Mouse (Mus musculus): ENCODE results near the gene Gpr142. TPM values are rescaled to one million over a fixed set of nuclear protein-coding genes. Genes with fewer than 3 reads are reported as not detected.

Gene Gpr142
- polyA plus RNA-seq (2012; rRNA removed) = 0.10 TPM in 1 of 2 replicates, not detected in the other

DNA sequence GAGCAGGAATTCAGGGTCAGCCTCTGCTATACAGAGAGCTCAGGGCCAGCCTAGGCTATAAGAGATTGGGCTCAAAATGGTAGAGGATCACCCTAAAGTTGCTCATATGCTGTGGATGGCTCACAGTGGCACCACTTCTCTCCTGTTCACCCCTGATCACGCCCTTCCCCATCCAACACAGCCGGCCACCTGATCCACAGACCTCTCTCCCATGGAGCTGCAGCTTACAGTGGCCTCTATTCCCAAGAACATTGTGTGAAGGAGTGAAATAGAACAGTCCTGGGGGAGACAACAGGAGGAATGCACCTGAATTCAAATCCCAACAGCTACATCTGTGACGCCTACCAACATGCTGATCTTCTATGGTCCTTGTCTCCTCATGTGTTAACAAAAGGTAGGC, at the start of gene Gpr142:
Gene Gpr142 (plus strand): TSS at position 301 of the 400 bp plus-strand sequence.
- WGBS = 85% methylated on average over 3 of the region's 3 CpGs
- H3K27ac ChIP-seq (ENCODE audit: insufficient read depth, low read depth, low read length) = no peak within 1 kb of the TSS
- TF ChIP-seq POLR2A (IDR thresholded peaks at IDR 0.05; ENCODE audit: low read depth, low read length) = no peak
- no peak for TF ChIP-seq CTCF (IDR thresholded peaks at IDR 0.05; ENCODE audit: extremely low read depth, insufficient read length, insufficient replicate concordance, low read depth, low read length)

GRCm38 (mm10) chr11:114764820-114765818, 33.6 kb upstream of the Gpr142 start, which contains the start of gene Kif19a:
Kif19a (plus strand) TSS chr11:114765388.
- 3% methylated on average over 51 of the region's 51 CpGs for WGBS
- Histone ChIP-seq H3K36me3 (ENCODE audit: control insufficient read depth, insufficient read depth, low read length) (no peaks in the 10 kb centered on the region), H3K27me3 (ENCODE audit: control insufficient read depth, insufficient read depth, low read length) (no peaks in the 10 kb centered on the region), H3K4me1 (ENCODE audit: control insufficient read depth, insufficient read depth, insufficient read length, low read length) (peaks cover 3% of the 10 kb centered on the region), H3K4me3 (ENCODE audit: low read depth, low read length) (peak within 1 kb of the TSS; percentile 62), H3K27ac (ENCODE audit: insufficient read depth, low read depth, low read length) (no peak within 1 kb of the TSS)
- TF ChIP-seq CTCF (IDR thresholded peaks at IDR 0.05; ENCODE audit: extremely low read depth, insufficient read length, insufficient replicate concordance, low read depth, low read length) = no peak
- no peak for TF ChIP-seq POLR2A (IDR thresholded peaks at IDR 0.05; ENCODE audit: low read depth, low read length)

More for the DNA sequence above, at the start of gene Gpr142:
- peaks cover 4% of the 10 kb centered on the region; the same call in 1 of the 2 replicates for H3K4me1 ChIP-seq (ENCODE audit: control insufficient read depth, insufficient read depth, insufficient read length, low read length)
- H3K36me3 ChIP-seq (ENCODE audit: control insufficient read depth, insufficient read depth, low read length) = no peaks in the 10 kb centered on the region
- H3K4me3 ChIP-seq (ENCODE audit: low read depth, low read length) = no peak within 1 kb of the TSS
- no peaks in the 10 kb centered on the region for H3K27me3 ChIP-seq (ENCODE audit: control insufficient read depth, insufficient read depth, low read length)

DNA sequence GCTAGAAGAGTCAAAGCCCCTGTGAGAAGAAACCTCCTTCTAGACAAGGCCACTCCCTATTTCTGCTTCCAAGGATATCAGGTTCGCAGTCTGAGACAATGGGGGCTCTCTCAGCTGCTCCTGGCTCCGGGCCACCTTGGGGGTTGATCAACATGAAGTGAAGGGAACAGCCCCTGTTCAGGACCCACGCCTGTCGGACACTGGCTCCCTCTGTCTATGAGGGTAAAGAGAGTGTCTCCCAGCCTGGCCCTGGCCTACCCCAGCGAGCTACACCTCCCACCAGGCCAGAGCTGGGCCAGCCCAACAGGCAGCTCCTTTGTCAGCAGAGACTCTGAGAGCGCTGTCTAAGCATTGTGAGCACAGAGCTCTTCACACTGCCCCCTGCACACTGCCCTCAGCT, 28.8 kb upstream of the Gpr142 start:
- WGBS = 67% methylated on average over 6 of the region's 6 CpGs
- Histone ChIP-seq H3K4me3 (ENCODE audit: low read depth, low read length) (no peak overlapping the region), H3K27ac (ENCODE audit: insufficient read depth, low read depth, low read length) (no peak overlapping the region), H3K4me1 (ENCODE audit: control insufficient read depth, insufficient read depth, insufficient read length, low read length) (peaks cover 3% of the 10 kb centered on the region), H3K36me3 (ENCODE audit: control insufficient read depth, insufficient read depth, low read length) (no peaks in the 10 kb centered on the region), H3K27me3 (ENCODE audit: control insufficient read depth, insufficient read depth, low read length) (no peaks in the 10 kb centered on the region)
- TF ChIP-seq CTCF (IDR thresholded peaks at IDR 0.05; ENCODE audit: extremely low read depth, insufficient read length, insufficient replicate concordance, low read depth, low read length) = no peak
- no peak for TF ChIP-seq POLR2A (IDR thresholded peaks at IDR 0.05; ENCODE audit: low read depth, low read length)

DNA sequence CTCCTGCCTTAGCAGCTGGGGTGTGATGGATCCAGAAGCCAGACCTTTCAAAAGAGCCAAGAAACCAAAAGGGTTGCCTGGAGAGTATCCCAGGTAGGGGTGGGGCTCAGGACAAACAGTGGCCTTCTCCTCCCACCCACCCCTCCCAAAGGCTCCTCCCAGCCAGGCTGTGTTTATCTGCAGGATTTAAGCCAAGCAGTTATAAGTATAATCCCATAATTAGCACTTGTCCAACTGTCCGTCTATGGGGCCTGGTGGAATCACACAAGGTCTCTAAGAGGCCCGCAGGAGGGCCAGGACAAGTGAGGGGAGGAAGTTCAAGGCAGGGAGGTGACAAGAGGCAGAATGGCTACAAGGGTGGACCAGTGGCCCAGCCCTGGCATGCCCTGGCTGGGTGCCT, 26.8 kb upstream of the Gpr142 start:
- no peak overlapping the region for H3K27ac ChIP-seq (ENCODE audit: insufficient read depth, low read depth, low read length)
- no peaks in the 10 kb centered on the region for H3K36me3 ChIP-seq (ENCODE audit: control insufficient read depth, insufficient read depth, low read length)
- no peaks in the 10 kb centered on the region for H3K27me3 ChIP-seq (ENCODE audit: control insufficient read depth, insufficient read depth, low read length)
- H3K4me3 ChIP-seq (ENCODE audit: low read depth, low read length) = no peak overlapping the region
- WGBS = 33% methylated on average over 2 of the region's 2 CpGs
- TF ChIP-seq CTCF (IDR thresholded peaks at IDR 0.05; ENCODE audit: extremely low read depth, insufficient read length, insufficient replicate concordance, low read depth, low read length) (no peak), POLR2A (IDR thresholded peaks at IDR 0.05; ENCODE audit: low read depth, low read length) (no peak)
- H3K4me1 ChIP-seq (ENCODE audit: control insufficient read depth, insufficient read depth, insufficient read length, low read length) = no peaks in the 10 kb centered on the region

DNA sequence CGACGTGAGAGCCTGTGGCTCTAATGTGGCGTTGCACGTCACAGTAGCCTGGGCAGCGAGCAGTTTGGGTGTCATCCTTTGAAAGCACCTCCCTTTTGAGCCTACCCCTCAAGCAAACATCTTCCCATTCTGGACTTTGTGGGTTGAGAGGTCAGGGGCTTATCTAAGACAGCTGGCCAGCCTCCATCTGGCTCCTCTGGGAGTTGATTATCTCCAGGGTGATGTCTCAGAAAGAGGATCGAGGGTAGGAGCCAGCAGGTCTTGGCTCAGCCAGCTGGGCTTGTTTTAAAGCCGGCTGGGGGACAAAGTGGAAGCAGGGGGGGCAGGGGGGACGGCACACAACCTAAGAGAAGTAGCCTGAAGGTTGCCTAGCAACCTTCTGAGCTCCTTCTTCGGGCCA, 18.6 kb upstream of the Gpr142 start:
- Histone ChIP-seq H3K36me3 (ENCODE audit: control insufficient read depth, insufficient read depth, low read length) (no peaks in the 10 kb centered on the region), H3K27ac (ENCODE audit: insufficient read depth, low read depth, low read length) (no peak overlapping the region), H3K27me3 (ENCODE audit: control insufficient read depth, insufficient read depth, low read length) (no peaks in the 10 kb centered on the region), H3K4me3 (ENCODE audit: low read depth, low read length) (no peak overlapping the region), H3K4me1 (ENCODE audit: control insufficient read depth, insufficient read depth, insufficient read length, low read length) (no peaks in the 10 kb centered on the region)
- 41% methylated on average over 9 of the region's 9 CpGs for WGBS
- TF ChIP-seq CTCF (IDR thresholded peaks at IDR 0.05; ENCODE audit: extremely low read depth, insufficient read length, insufficient replicate concordance, low read depth, low read length) (no peak), POLR2A (IDR thresholded peaks at IDR 0.05; ENCODE audit: low read depth, low read length) (no peak)

- Histone ChIP-seq H3K27me3 (ENCODE audit: control insufficient read depth, insufficient read depth, low read length) (peaks cover 30% of the 10 kb centered on the region), H3K27ac (ENCODE audit: insufficient read depth, low read depth, low read length) (no peak overlapping the region), H3K36me3 (ENCODE audit: control insufficient read depth, insufficient read depth, low read length) (no peaks in the 10 kb centered on the region), H3K4me3 (ENCODE audit: low read depth, low read length) (no peak overlapping the region), H3K4me1 (ENCODE audit: control insufficient read depth, insufficient read depth, insufficient read length, low read length) (no peaks in the 10 kb centered on the region)
- 47% methylated on average over 10 of the region's 10 CpGs for WGBS
- no peak for TF ChIP-seq POLR2A (IDR thresholded peaks at IDR 0.05; ENCODE audit: low read depth, low read length)
- TF ChIP-seq CTCF (IDR thresholded peaks at IDR 0.05; ENCODE audit: extremely low read depth, insufficient read length, insufficient replicate concordance, low read depth, low read length) = no peak
These were observed 12.8 kb upstream of the Gpr142 start for GRCm38 (mm10) chr11:114785892-114786291.

- Histone ChIP-seq H3K27ac (ENCODE audit: insufficient read depth, low read depth, low read length) (no peak overlapping the region), H3K36me3 (ENCODE audit: control insufficient read depth, insufficient read depth, low read length) (no peaks in the 10 kb centered on the region), H3K4me3 (ENCODE audit: low read depth, low read length) (no peak overlapping the region), H3K4me1 (ENCODE audit: control insufficient read depth, insufficient read depth, insufficient read length, low read length) (no peaks in the 10 kb centered on the region), H3K27me3 (ENCODE audit: control insufficient read depth, insufficient read depth, low read length) (peaks cover 35% of the 10 kb centered on the region)
- 3% methylated on average over 43 of the region's 43 CpGs for WGBS
- no peak for TF ChIP-seq CTCF (IDR thresholded peaks at IDR 0.05; ENCODE audit: extremely low read depth, insufficient read length, insufficient replicate concordance, low read depth, low read length)
- no peak for TF ChIP-seq POLR2A (IDR thresholded peaks at IDR 0.05; ENCODE audit: low read depth, low read length)
These were observed 12.4 kb upstream of the Gpr142 start for GRCm38 (mm10) chr11:114786326-114786725.
